Mouse (Mus musculus): Measurements from ENCODE around the gene Faap100. TPM values are rescaled to one million over a fixed set of nuclear protein-coding genes. Genes with fewer than 3 reads are reported as not detected.
"Not testable (repeated sequence)": the region's sequence is repeated elsewhere in the genome, so short reads cannot be mapped to it uniquely, and the experiment has no call there.

Faap100 gene
- polyA plus RNA-seq, 1 experiment from 2014 or later: 9.7 TPM

GRCm38 (mm10) chr11:120417852-120418251, 39.3 kb upstream of the Faap100 start:
- no peak for ATAC-seq
- WGBS: 90% methylated on average over 7 of the region's 7 CpGs

GRCm38 (mm10) chr11:120413621-120414020, 35.1 kb upstream of the Faap100 start:
- WGBS: 96% methylated on average over 7 of the region's 10 CpGs
- not testable (repeated sequence) for H3K9me3 ChIP-seq (ENCODE audit: control insufficient read depth); H3K27me3 ChIP-seq (replicated peaks; ENCODE audit: control insufficient read depth, insufficient read depth, low read length); H3K4me2 ChIP-seq (replicated peaks; ENCODE audit: low read depth); H3K27ac ChIP-seq (ENCODE audit: low read depth, low read length); H3K9ac ChIP-seq (ENCODE audit: low read depth, low read length); H3K4me3 ChIP-seq (ENCODE audit: low read depth, low read length); H3K4me1 ChIP-seq (replicated peaks; ENCODE audit: control insufficient read depth, insufficient read depth, low read length); ATAC-seq
- peaks cover 77% of the 10 kb centered on the region for H3K36me3 ChIP-seq (ENCODE audit: control insufficient read depth, insufficient read depth)

More at GRCm38 (mm10) chr11:120417852-120418251, 39.3 kb upstream of the Faap100 start:
- Histone ChIP-seq H3K36me3 (ENCODE audit: control insufficient read depth, insufficient read depth) (peaks cover 75% of the 10 kb centered on the region), H3K4me1 (replicated peaks; ENCODE audit: control insufficient read depth, insufficient read depth, low read length) (no peaks in the 10 kb centered on the region), H3K27ac (ENCODE audit: low read depth, low read length) (no peak overlapping the region), H3K9ac (ENCODE audit: low read depth, low read length) (no peak overlapping the region), H3K27me3 (replicated peaks; ENCODE audit: control insufficient read depth, insufficient read depth, low read length) (no peaks in the 10 kb centered on the region), H3K9me3 (ENCODE audit: control insufficient read depth) (no peaks in the 10 kb centered on the region), H3K4me2 (replicated peaks; ENCODE audit: low read depth) (no peak overlapping the region), H3K4me3 (ENCODE audit: low read depth, low read length) (no peak overlapping the region)
- TF ChIP-seq CTCF (IDR thresholded peaks at IDR 0.05; ENCODE audit: low read depth): no peak

- TF ChIP-seq CTCF (IDR thresholded peaks at IDR 0.05; ENCODE audit: low read depth): no peak
- Histone ChIP-seq H3K4me2 (replicated peaks; ENCODE audit: low read depth) (no peak overlapping the region), H3K9ac (ENCODE audit: low read depth, low read length) (no peak overlapping the region), H3K4me1 (replicated peaks; ENCODE audit: control insufficient read depth, insufficient read depth, low read length) (no peaks in the 10 kb centered on the region), H3K27ac (ENCODE audit: low read depth, low read length) (no peak overlapping the region), H3K4me3 (ENCODE audit: low read depth, low read length) (no peak overlapping the region), H3K27me3 (replicated peaks; ENCODE audit: control insufficient read depth, insufficient read depth, low read length) (no peaks in the 10 kb centered on the region), H3K9me3 (ENCODE audit: control insufficient read depth) (no peaks in the 10 kb centered on the region), H3K36me3 (ENCODE audit: control insufficient read depth, insufficient read depth) (peaks cover 90% of the 10 kb centered on the region)
- 78% methylated on average over 1 of the region's 1 CpGs for WGBS
- ATAC-seq: no peak
These were observed 27.9 kb upstream of the Faap100 start for GRCm38 (mm10) chr11:120406445-120406844.

GRCm38 (mm10) chr11:120405867-120406266, 27.3 kb upstream of the Faap100 start:
- peaks cover 90% of the 10 kb centered on the region for H3K36me3 ChIP-seq (ENCODE audit: control insufficient read depth, insufficient read depth)
- H3K4me2 ChIP-seq (replicated peaks; ENCODE audit: low read depth): no peak overlapping the region

GRCm38 (mm10) chr11:120404814-120405213, 26.2 kb upstream of the Faap100 start:
- H3K4me3 ChIP-seq (ENCODE audit: low read depth, low read length): no peak overlapping the region
- no peaks in the 10 kb centered on the region for H3K27me3 ChIP-seq (replicated peaks; ENCODE audit: control insufficient read depth, insufficient read depth, low read length)
- 94% methylated on average over 1 of the region's 1 CpGs for WGBS
- no peaks in the 10 kb centered on the region for H3K9me3 ChIP-seq (ENCODE audit: control insufficient read depth)
- no peaks in the 10 kb centered on the region for H3K4me1 ChIP-seq (replicated peaks; ENCODE audit: control insufficient read depth, insufficient read depth, low read length)
- H3K4me2 ChIP-seq (replicated peaks; ENCODE audit: low read depth): no peak overlapping the region
- no peak overlapping the region for H3K27ac ChIP-seq (ENCODE audit: low read depth, low read length)
- TF ChIP-seq CTCF (IDR thresholded peaks at IDR 0.05; ENCODE audit: low read depth): no peak
- peaks cover 90% of the 10 kb centered on the region for H3K36me3 ChIP-seq (ENCODE audit: control insufficient read depth, insufficient read depth)
- ATAC-seq: no peak
- H3K9ac ChIP-seq (ENCODE audit: low read depth, low read length): no peak overlapping the region

More at GRCm38 (mm10) chr11:120405867-120406266, 27.3 kb upstream of the Faap100 start:
- H3K27ac ChIP-seq (ENCODE audit: low read depth, low read length): no peak overlapping the region
- H3K9me3 ChIP-seq (ENCODE audit: control insufficient read depth): no peaks in the 10 kb centered on the region
- no peak overlapping the region for H3K9ac ChIP-seq (ENCODE audit: low read depth, low read length)
- no peaks in the 10 kb centered on the region for H3K4me1 ChIP-seq (replicated peaks; ENCODE audit: control insufficient read depth, insufficient read depth, low read length)
- ATAC-seq: no peak
- WGBS: 93% methylated on average over 3 of the region's 3 CpGs
- H3K27me3 ChIP-seq (replicated peaks; ENCODE audit: control insufficient read depth, insufficient read depth, low read length): no peaks in the 10 kb centered on the region
- H3K4me3 ChIP-seq (ENCODE audit: low read depth, low read length): no peak overlapping the region
- TF ChIP-seq CTCF (IDR thresholded peaks at IDR 0.05; ENCODE audit: low read depth): no peak

- H3K4me2 ChIP-seq (replicated peaks; ENCODE audit: low read depth): no peak overlapping the region
- 95% methylated on average over 2 of the region's 2 CpGs for WGBS
- H3K9me3 ChIP-seq (ENCODE audit: control insufficient read depth): no peaks in the 10 kb centered on the region
- peaks cover 66% of the 10 kb centered on the region for H3K36me3 ChIP-seq (ENCODE audit: control insufficient read depth, insufficient read depth)
- H3K4me1 ChIP-seq (replicated peaks; ENCODE audit: control insufficient read depth, insufficient read depth, low read length): no peaks in the 10 kb centered on the region
- H3K4me3 ChIP-seq (ENCODE audit: low read depth, low read length): no peak overlapping the region
- no peak overlapping the region for H3K27ac ChIP-seq (ENCODE audit: low read depth, low read length)
- H3K27me3 ChIP-seq (replicated peaks; ENCODE audit: control insufficient read depth, insufficient read depth, low read length): no peaks in the 10 kb centered on the region
- no peak for ATAC-seq
- no peak for TF ChIP-seq CTCF (IDR thresholded peaks at IDR 0.05; ENCODE audit: low read depth)
- H3K9ac ChIP-seq (ENCODE audit: low read depth, low read length): no peak overlapping the region
These were observed 20.8 kb upstream of the Faap100 start for GRCm38 (mm10) chr11:120399319-120399718.

GRCm38 (mm10) chr11:120397602-120398001, 19.0 kb upstream of the Faap100 start:
- no peak overlapping the region for H3K9ac ChIP-seq (ENCODE audit: low read depth, low read length)
- H3K9me3 ChIP-seq (ENCODE audit: control insufficient read depth): no peaks in the 10 kb centered on the region
- H3K27me3 ChIP-seq (replicated peaks; ENCODE audit: control insufficient read depth, insufficient read depth, low read length): no peaks in the 10 kb centered on the region
- ATAC-seq: no peak
- H3K4me3 ChIP-seq (ENCODE audit: low read depth, low read length): no peak overlapping the region
- H3K36me3 ChIP-seq (ENCODE audit: control insufficient read depth, insufficient read depth): peaks cover 66% of the 10 kb centered on the region
- 90% methylated on average over 2 of the region's 2 CpGs for WGBS
- H3K27ac ChIP-seq (ENCODE audit: low read depth, low read length): no peak overlapping the region
- no peak overlapping the region for H3K4me2 ChIP-seq (replicated peaks; ENCODE audit: low read depth)
- no peaks in the 10 kb centered on the region for H3K4me1 ChIP-seq (replicated peaks; ENCODE audit: control insufficient read depth, insufficient read depth, low read length)
- no peak for TF ChIP-seq CTCF (IDR thresholded peaks at IDR 0.05; ENCODE audit: low read depth)

Measured in intestine, postnatal 0 days (tissue).